ENCODE assay signal across 9 mouse cellular contexts in the genomic region with DNA sequence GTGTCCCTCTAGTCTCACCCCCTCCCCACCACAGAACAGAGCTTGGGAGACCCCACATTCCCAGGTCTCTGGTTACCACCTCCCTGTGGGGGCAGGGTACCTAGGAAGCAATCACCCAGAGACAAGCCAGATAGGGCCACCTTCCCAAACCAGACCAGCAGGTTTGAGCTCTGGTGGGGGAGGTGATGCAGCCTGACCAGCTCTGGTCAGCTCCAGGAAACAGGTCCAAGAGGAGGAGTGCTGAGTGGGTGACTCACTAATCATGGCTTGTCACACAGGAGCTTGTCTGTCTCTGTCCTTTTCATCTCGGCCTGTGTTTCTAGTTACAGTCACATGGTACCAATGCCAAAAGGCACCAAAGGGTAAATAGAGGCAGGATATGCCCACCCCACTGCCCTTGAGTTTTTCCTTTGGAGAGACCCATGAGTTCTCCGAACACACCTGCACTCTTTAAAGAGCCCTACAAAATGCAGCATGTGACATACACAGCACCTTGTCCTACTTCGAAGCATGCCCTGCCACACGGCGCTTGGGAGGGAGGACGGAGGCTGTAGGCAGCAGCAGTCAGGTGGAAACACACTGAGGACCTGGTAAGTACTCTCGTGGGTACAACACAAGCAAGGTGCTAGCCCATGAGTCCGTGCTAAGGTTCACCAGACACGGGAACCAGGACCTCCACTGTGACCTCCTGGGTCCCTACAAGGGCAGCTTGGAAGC. TPM values are rescaled to one million over a fixed set of nuclear protein-coding genes. Genes with fewer than 3 reads are reported as not detected.
DNase-seq lines count a peak whose midpoint lies in the region; ATAC-seq lines count a peak whose summit lies in the region.
"Had no signal": no experiment of that assay in that cellular context is flagged by ENCODE, and none has a peak within 500 bp of the region (broad histone marks: within the 10 kb centered on the region; RNA-seq: fewer than 3 reads in every experiment).

No protein-coding gene starts in this region.

- H3K4me2 ChIP-seq in limb, embryonic 15.5 days = no peak overlapping the region
- H3K4me2 ChIP-seq: hindbrain, embryonic 12.5 days had no signal

- no peak overlapping the region for H3K9ac ChIP-seq in limb, embryonic 15.5 days

- peak overlapping the region; percentile 58; the same call in 1 of the 2 replicates for H3K27ac ChIP-seq in limb, embryonic 15.5 days
- H3K27ac ChIP-seq: hindbrain, embryonic 12.5 days had no signal

- H3K36me3 ChIP-seq in limb, embryonic 15.5 days = no peaks in the 10 kb centered on the region
- H3K36me3 ChIP-seq: hindbrain, embryonic 12.5 days had no signal

- H3K9me3 ChIP-seq in limb, embryonic 15.5 days = no peaks in the 10 kb centered on the region
- H3K9me3 ChIP-seq: hindbrain, embryonic 12.5 days had no signal

- H3K4me3 ChIP-seq in limb, embryonic 15.5 days = no peak overlapping the region
- H3K4me3 ChIP-seq: hindbrain, embryonic 12.5 days had no signal

- no peaks in the 10 kb centered on the region for H3K27me3 ChIP-seq in limb, embryonic 15.5 days
- H3K27me3 ChIP-seq: hindbrain, embryonic 12.5 days had no signal

- no peak for ATAC-seq in limb, embryonic 15.5 days (ENCODE audit: insufficient number of reproducible peaks, low FRiP score, low TSS enrichment, low read depth)

- H3K4me1 ChIP-seq in limb, embryonic 15.5 days = peaks cover 43% of the 10 kb centered on the region

- peak; percentile 49 for DNase-seq in adrenal gland, postnatal 14 days
- no peak for DNase-seq in adrenal gland, adult 8-10 months
- DNase-seq in testis, postnatal 14 days (ENCODE audit: low spot score) = peak; percentile 32
- no peak for DNase-seq in testis, postnatal 10 days (ENCODE audit: low spot score)
- peak; percentile 59 for DNase-seq in yolk sac, embryonic 10.5 days (ENCODE audit: low spot score)
- no peak for DNase-seq in cerebellum, adult 9-10 months
- no peak for DNase-seq in c-Kit-positive CD71-positive TER-119-positive erythroid progenitor cells, embryonic 14.5 days (ENCODE audit: low spot score)

- WGBS in limb, embryonic 15.5 days = 64% methylated on average over 9 of the region's 9 CpGs

RNA-seq across cellular contexts. Expression of a gene that starts 20.0 kb away (rescaled TPM):
- total RNA-seq in adrenal gland, postnatal 14 days (2021) = 52.3 and 56.3 TPM in 2 replicates
- total RNA-seq in adrenal gland, adult 8-10 months (2022) = 10 to 100 TPM; 62.4 to 83.9 (median 73.4) TPM
- polyA plus RNA-seq in limb, embryonic 15.5 days (2015; fragmentation: Nextera tagmentation; extraction: Ambion mirVana) = 26.3 and 28.3 TPM in 2 replicates

RNA-seq across cellular contexts. Expression of a gene that starts 20.0 kb away (rescaled TPM):
- total RNA-seq in adrenal gland, postnatal 14 days (2021) = 22.0 and 25.6 TPM in 2 replicates
- 10 to 100 TPM; 28.5 to 37.2 (median 34.0) TPM for total RNA-seq in adrenal gland, adult 8-10 months (2022)
- 33.7 and 34.9 TPM in 2 replicates for polyA plus RNA-seq in limb, embryonic 15.5 days (2015; fragmentation: Nextera tagmentation; extraction: Ambion mirVana)

RNA-seq across cellular contexts. Expression of a gene that starts 30.9 kb away (rescaled TPM):
- total RNA-seq in adrenal gland, postnatal 14 days (2021) = 0.41 TPM in 1 of 2 replicates, not detected in the other
- not detected for total RNA-seq in adrenal gland, adult 8-10 months (2022)
- 1.6 and 2.3 TPM in 2 replicates for polyA plus RNA-seq in limb, embryonic 15.5 days (2015; fragmentation: Nextera tagmentation; extraction: Ambion mirVana)
- polyA plus RNA-seq: hindbrain, embryonic 12.5 days had no signal

RNA-seq across cellular contexts. Expression of a gene that starts 37.3 kb away (rescaled TPM):
- not detected in 2 replicates for total RNA-seq in adrenal gland, postnatal 14 days (2021)
- total RNA-seq in adrenal gland, adult 8-10 months (2022) = not detected
- not detected in 2 replicates for polyA plus RNA-seq in limb, embryonic 15.5 days (2015; fragmentation: Nextera tagmentation; extraction: Ambion mirVana)
- polyA plus RNA-seq: hindbrain, embryonic 12.5 days had no signal

RNA-seq across cellular contexts. Expression of a gene that starts 53.1 kb away (rescaled TPM):
- not detected in 2 replicates for total RNA-seq in adrenal gland, postnatal 14 days (2021)
- not detected for total RNA-seq in adrenal gland, adult 8-10 months (2022)
- polyA plus RNA-seq in limb, embryonic 15.5 days (2015; fragmentation: Nextera tagmentation; extraction: Ambion mirVana) = 1.8 and 1.9 TPM in 2 replicates
- polyA plus RNA-seq: hindbrain, embryonic 12.5 days had no signal

Comparison
In these comparisons a context has a peak if more than half of its experiments do, and no peak if none do; other contexts are left out.
1. DNase-seq: peak in adrenal gland, postnatal 14 days (single experiment), testis, postnatal 14 days (single experiment) and yolk sac, embryonic 10.5 days (single experiment); none in adrenal gland, adult 8-10 months (single experiment), testis, postnatal 10 days (single experiment), cerebellum, adult 9-10 months (single experiment) and c-Kit-positive CD71-positive TER-119-positive erythroid progenitor cells, embryonic 14.5 days (single experiment).